Mouse (Mus musculus) left cerebral cortex, postnatal 25 days (tissue): Measurements from ENCODE around the gene Taok1. TPM values are rescaled to one million over a fixed set of nuclear protein-coding genes. Genes with fewer than 3 reads are reported as not detected.

Experiments
- DNase-seq, 2 experiments: peaks; one replicate each; pipeline ENCODE4 v3.0.0; 2022; ENCODE audit warnings: low spot score in 2 of 2, mixed read lengths in 1 of 2
- intact Hi-C: fragments of 180-260 bp; cut with DNase I; formaldehyde crosslinking; loops from one replicate; pipeline ENCODE4 v1.15.1; 2025
- total RNA-seq, 2 experiments: library from RNA; stranded (reverse); gene quantifications; 2 replicates each; pipeline ENCODE4 v1.2.3; 2021

Gene Taok1
- total RNA-seq, 2 experiments from 2014 or later, result 107 to 108 TPM

GRCm38 (mm10) chr11:77497851-77498250 lies 109.8 kb downstream of the Taok1 start:
- no peak for DNase-seq
- intact Hi-C loops, result no loop called here

GRCm38 (mm10) chr11:77497341-77497756 lies 110.3 kb downstream of the Taok1 start:
- DNase-seq, result peak in 1 of 2 experiments; percentile 45
- intact Hi-C loops, result no loop called here

GRCm38 (mm10) chr11:77495507-77495906 lies 112.1 kb downstream of the Taok1 start:
- DNase-seq, result no peak
- intact Hi-C loops, result no loop called here

GRCm38 (mm10) chr11:77494782-77495181 lies 112.8 kb downstream of the Taok1 start:
- no peak for DNase-seq
- intact Hi-C loops, result loop anchor here (5.0 kb wide), 1 partner anchor 113 kb away; the partner anchor contains the start of gene Taok1

GRCm38 (mm10) chr11:77494344-77494676 lies 113.3 kb downstream of the Taok1 start:
- no peak for DNase-seq
- intact Hi-C loops, result loop anchor here (5.0 kb wide), 1 partner anchor 113 kb away; the partner anchor contains the start of gene Taok1

- intact Hi-C loops, result loop anchor here (5.0 kb wide), 1 partner anchor 114 kb away; the partner anchor contains the start of gene Taok1
- DNase-seq, result peak; percentile 75 to 78
These were observed 113.9 kb downstream of the Taok1 start, which contains the start of gene Git1 for GRCm38 (mm10) chr11:77493512-77494343. Gene Git1, plus strand, starts transcription at chr11:77493562.

GRCm38 (mm10) chr11:77492911-77493332 lies 114.7 kb downstream of the Taok1 start:
- DNase-seq, result peak; percentile 91 to 96
- intact Hi-C loops, result loop anchor here (5.0 kb wide), 1 partner anchor 114 kb away; the partner anchor contains the start of gene Taok1

GRCm38 (mm10) chr11:77492311-77492871 lies 115.2 kb downstream of the Taok1 start:
- intact Hi-C loops, result loop anchor here (5.0 kb wide), 1 partner anchor 115 kb away; the partner anchor contains the start of gene Taok1
- DNase-seq, result peak; percentile 59 to 78

- peak; percentile 57 to 92 for DNase-seq
- intact Hi-C loops, result loop anchor here (2.0 to 5.0 kb wide), 2 partner anchors 116 to 133 kb away; partner anchors contain the start of gene Taok1
These were observed 115.9 kb downstream of the Taok1 start for GRCm38 (mm10) chr11:77491502-77492291.

GRCm38 (mm10) chr11:77491123-77491501 lies 116.5 kb downstream of the Taok1 start:
- intact Hi-C loops, result loop anchor here (2.0 to 5.0 kb wide), 2 partner anchors 116 to 134 kb away; partner anchors contain the start of gene Taok1

GRCm38 (mm10) chr11:77490451-77490850 lies 117.2 kb downstream of the Taok1 start:
- peak in 1 of 2 experiments; percentile 61 for DNase-seq
- intact Hi-C loops, result loop anchor here (2.0 to 5.0 kb wide), 2 partner anchors 117 to 134 kb away; partner anchors contain the start of gene Taok1

More at GRCm38 (mm10) chr11:77491123-77491501, 116.5 kb downstream of the Taok1 start:
- peak; percentile 87 to 92 for DNase-seq

GRCm38 (mm10) chr11:77489591-77490235 lies 117.9 kb downstream of the Taok1 start, which contains the start of gene Ankrd13b:
Gene Ankrd13b, minus strand, starts transcription at chr11:77489678.
- intact Hi-C loops, result loop anchor here (2.0 to 5.0 kb wide), 2 partner anchors 118 to 135 kb away; partner anchors contain the start of gene Taok1
- DNase-seq, result peak; percentile 79 to 89

GRCm38 (mm10) chr11:77488771-77489581 lies 118.6 kb downstream of the Taok1 start:
- no peak for DNase-seq

GRCm38 (mm10) chr11:77486798-77487197 lies 120.8 kb downstream of the Taok1 start:
- intact Hi-C loops, result no loop called here

More at GRCm38 (mm10) chr11:77488771-77489581, 118.6 kb downstream of the Taok1 start:
- intact Hi-C loops, result no loop called here

GRCm38 (mm10) chr11:77485229-77485628 lies 122.4 kb downstream of the Taok1 start:
- no peak for DNase-seq
- intact Hi-C loops, result no loop called here

More at GRCm38 (mm10) chr11:77486798-77487197, 120.8 kb downstream of the Taok1 start:
- DNase-seq, result no peak

- intact Hi-C loops, result no loop called here
- no peak for DNase-seq
These were observed 123.9 kb downstream of the Taok1 start for GRCm38 (mm10) chr11:77483510-77484255.

- DNase-seq, result no peak
- intact Hi-C loops, result no loop called here
These were observed 124.6 kb downstream of the Taok1 start for GRCm38 (mm10) chr11:77483043-77483442.
